Mouse (Mus musculus) myocyte (in vitro differentiated cells): Measurements from ENCODE around the gene Scml4.

ENCODE experiments used
- MAX ChIP-seq: IDR thresholded peaks from one replicate; pipeline ENCODE4 v1.6.1; 2011; ENCODE audit warnings: low read depth, mild to moderate bottlenecking, control low read depth
- POLR2AphosphoS2 ChIP-seq: IDR thresholded peaks from one replicate; pipeline ENCODE4 v1.6.1; 2011; ENCODE audit warnings: low read depth, control low read depth; ENCODE audit not compliant: insufficient read length

DNA sequence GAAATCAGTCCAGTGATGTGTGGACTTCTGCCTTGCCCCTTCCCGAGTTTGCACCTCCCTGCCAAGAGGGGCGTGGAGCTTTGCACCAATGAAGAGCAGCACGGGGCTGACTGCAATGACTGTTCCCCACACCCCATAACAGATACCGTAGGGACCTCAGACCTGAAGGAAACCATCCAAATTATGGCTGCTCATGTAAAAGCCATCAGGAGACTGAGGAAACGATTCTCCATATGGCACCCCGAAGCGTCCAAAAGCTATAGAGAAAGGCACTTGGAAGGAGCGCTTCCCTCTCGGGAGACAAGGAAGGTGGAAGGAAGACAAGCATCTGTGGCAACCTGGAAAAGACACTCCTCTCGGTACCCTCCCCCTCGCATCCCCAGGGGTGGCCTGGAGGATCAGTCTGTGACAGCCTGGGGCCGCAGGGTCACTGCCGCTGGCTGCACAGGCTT lies 134.2 kb downstream of the Scml4 start:
- TF ChIP-seq MAX (no peak), POLR2AphosphoS2 (no peak)
